Mouse (Mus musculus): ENCODE data around the gene Azin2. TPM values are rescaled to one million over a fixed set of nuclear protein-coding genes. Genes with fewer than 3 reads are reported as not detected.

The Azin2 gene
- polyA plus RNA-seq (2012; rRNA removed): 0.41 and 0.49 TPM in 2 replicates

GRCm38 (mm10) chr4:128962029-128962925 lies at the start of gene Azin2:
Gene Azin2 (minus strand): TSS chr4:128962442.

GRCm38 (mm10) chr4:128991500-128992008 lies 29.3 kb upstream of the Azin2 start, which contains the start of gene Ak2:
Gene Ak2 (plus strand): TSS chr4:128991958.

GRCm38 (mm10) chr4:128883379-128883781 lies 78.9 kb downstream of the Azin2 start, which contains the start of gene Trim62:
Gene Trim62 (plus strand): TSS chr4:128883580.

Other genes with a start within 250 kb of the Azin2 start
- gene A3galt2, start 207.1 kb downstream of the Azin2 start, polyA plus RNA-seq (2012; rRNA removed): 0.03 and 0.08 TPM in 2 replicates
- gene Zfp362, start 156.4 kb downstream of the Azin2 start, polyA plus RNA-seq (2012; rRNA removed): 6.2 and 7.6 TPM in 2 replicates
- gene Trim62, start 78.9 kb downstream of the Azin2 start, polyA plus RNA-seq (2012; rRNA removed): 0.18 and 0.22 TPM in 2 replicates
- 71.5 and 78.3 TPM in 2 replicates for gene Ak2, start 29.5 kb upstream of the Azin2 start, polyA plus RNA-seq (2012; rRNA removed)
- 12.0 and 12.8 TPM in 2 replicates for gene Rnf19b, start 95.8 kb upstream of the Azin2 start, polyA plus RNA-seq (2012; rRNA removed)
- gene Tmem54, start 143.1 kb upstream of the Azin2 start, polyA plus RNA-seq (2012; rRNA removed): 0.96 and 1.0 TPM in 2 replicates
- gene Hpca, start 159.6 kb upstream of the Azin2 start, polyA plus RNA-seq (2012; rRNA removed): 2.1 and 2.2 TPM in 2 replicates
- 0.61 and 1.0 TPM in 2 replicates for gene Fndc5, start 174.6 kb upstream of the Azin2 start, polyA plus RNA-seq (2012; rRNA removed)
- gene S100pbp, start 227.3 kb upstream of the Azin2 start, polyA plus RNA-seq (2012; rRNA removed): 11.2 and 14.0 TPM in 2 replicates
- 32.6 TPM in 2 replicates for gene Yars, start 227.3 kb upstream of the Azin2 start, polyA plus RNA-seq (2012; rRNA removed)

All from liver, embryonic 14 days (tissue).